Mouse (Mus musculus): ENCODE data around the gene Foxg1. TPM values are rescaled to one million over a fixed set of nuclear protein-coding genes. Genes with fewer than 3 reads are reported as not detected.

The Foxg1 gene
- polyA plus RNA-seq, 1 experiment, result 104 TPM

DNA sequence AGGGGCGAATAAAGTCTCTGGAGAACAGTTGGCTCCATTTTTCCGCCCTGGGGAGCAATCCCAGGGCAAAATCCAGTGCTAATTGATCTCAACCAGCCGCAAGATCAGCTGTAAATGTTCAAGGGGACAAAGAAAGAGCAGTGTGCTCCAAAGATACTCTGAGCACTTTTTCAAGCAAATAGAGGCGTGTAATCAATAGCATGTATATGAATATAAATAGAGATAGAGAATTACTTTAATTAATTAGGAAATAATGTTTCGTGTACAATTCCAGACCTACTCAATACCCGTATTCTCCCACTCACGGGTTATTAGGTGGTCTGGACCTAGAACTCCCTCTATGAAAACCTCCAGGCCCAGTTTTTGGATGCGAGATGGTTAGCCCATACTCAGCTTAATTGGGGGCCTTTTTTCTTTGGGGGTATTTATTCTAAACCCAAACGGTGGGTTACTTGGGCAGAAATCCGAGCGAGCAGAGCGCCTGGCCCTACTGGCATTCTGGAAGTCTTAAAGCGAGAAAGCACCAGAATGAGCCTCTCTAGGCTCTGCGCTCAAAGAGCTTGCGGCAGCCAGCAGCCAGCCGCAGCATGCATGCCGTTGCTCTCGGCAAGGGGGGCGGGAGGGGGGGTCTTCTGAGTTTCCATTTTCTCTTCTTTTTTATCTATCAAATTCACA is 6.0 kb upstream of the Foxg1 start:
- WGBS, result 16% methylated on average over 19 of the region's 19 CpGs
- H3K27ac ChIP-seq (ENCODE audit: insufficient read depth, low read depth, low read length), result peak overlapping the region; percentile 92
- TF ChIP-seq CTCF (IDR thresholded peaks at IDR 0.05; ENCODE audit: insufficient read depth, low read depth, low read length), result no peak
- no peak for TF ChIP-seq POLR2A (IDR thresholded peaks at IDR 0.05; ENCODE audit: insufficient read depth, low read depth, low read length)
- H3K4me3 ChIP-seq (ENCODE audit: insufficient read depth, low read depth, low read length), result peak overlapping the region; percentile 30
- H3K4me1 ChIP-seq (ENCODE audit: control insufficient read depth, insufficient read depth, low read length), result peaks cover 6% of the 10 kb centered on the region; the same call in 1 of the 2 replicates

DNA sequence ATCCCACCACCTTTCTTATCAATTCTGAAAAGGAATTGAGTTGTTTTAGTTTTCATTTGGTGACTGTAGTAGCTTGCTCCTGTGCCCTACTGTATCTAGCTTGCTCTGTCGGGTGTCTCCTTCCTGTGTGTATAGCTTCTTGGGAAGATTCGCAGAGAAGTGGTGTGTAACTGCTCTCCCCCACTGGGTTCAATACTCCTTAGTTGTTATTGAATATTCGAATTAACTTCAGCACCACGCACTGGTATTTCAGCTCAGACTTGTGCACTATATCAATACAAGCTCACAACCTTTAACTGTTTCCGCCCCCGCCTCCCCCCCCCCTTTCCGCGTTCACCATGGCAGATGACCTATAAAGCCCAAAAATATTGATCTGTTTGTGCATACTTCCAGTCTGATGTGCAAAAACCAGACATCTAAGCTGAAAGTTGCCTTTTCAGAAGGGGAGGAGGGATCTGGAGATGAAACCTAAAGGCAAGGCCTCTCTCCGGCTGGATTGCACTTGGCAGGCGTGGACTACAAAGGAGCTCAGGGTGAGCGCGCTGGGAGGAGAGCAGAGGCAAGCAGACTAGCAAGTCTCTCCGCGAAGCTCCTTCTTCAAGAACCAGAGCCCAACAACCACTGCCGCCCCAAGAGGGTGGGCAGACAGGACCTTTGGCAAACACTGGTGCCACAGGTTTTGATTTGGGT is 5.0 kb upstream of the Foxg1 start:
- Histone ChIP-seq H3K4me3 (ENCODE audit: insufficient read depth, low read depth, low read length) (peak overlapping the region; percentile 48), H3K27ac (ENCODE audit: insufficient read depth, low read depth, low read length) (peak overlapping the region; percentile 92), H3K4me1 (ENCODE audit: control insufficient read depth, insufficient read depth, low read length) (peaks cover 6% of the 10 kb centered on the region)
- TF ChIP-seq CTCF (IDR thresholded peaks at IDR 0.05; ENCODE audit: insufficient read depth, low read depth, low read length) (no peak), POLR2A (IDR thresholded peaks at IDR 0.05; ENCODE audit: insufficient read depth, low read depth, low read length) (0 out of 2 replicates have a peak, but pooled peaks have one; percentile 27)
- 3% methylated on average over 15 of the region's 15 CpGs for WGBS

DNA sequence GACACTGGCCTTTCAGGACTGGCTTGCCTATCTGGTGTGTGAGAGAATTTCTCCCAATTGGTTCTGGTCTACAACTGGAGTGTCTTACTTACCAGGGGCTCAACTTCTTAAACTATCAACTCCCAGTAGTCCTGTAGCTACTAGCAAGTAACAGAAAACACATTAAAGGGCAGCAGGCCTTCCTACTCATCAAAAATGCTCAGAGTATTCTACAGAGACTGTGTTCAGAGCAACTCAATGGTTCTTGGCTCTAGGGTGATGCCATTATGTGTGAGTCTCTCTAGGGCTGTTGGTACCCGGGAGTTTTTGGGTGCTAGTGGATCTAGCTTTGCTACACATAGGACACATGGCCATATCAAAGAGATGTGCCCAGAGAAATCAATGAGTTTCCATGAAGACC is 3.5 kb upstream of the Foxg1 start:
- H3K4me1 ChIP-seq (ENCODE audit: control insufficient read depth, insufficient read depth, low read length), result peaks cover 6% of the 10 kb centered on the region
- H3K4me3 ChIP-seq (ENCODE audit: insufficient read depth, low read depth, low read length), result no peak overlapping the region
- WGBS, result 26% methylated on average over 1 of the region's 1 CpGs
- TF ChIP-seq POLR2A (IDR thresholded peaks at IDR 0.05; ENCODE audit: insufficient read depth, low read depth, low read length) (no peak), CTCF (IDR thresholded peaks at IDR 0.05; ENCODE audit: insufficient read depth, low read depth, low read length) (no peak)
- peak overlapping the region; percentile 54 for H3K27ac ChIP-seq (ENCODE audit: insufficient read depth, low read depth, low read length)

GRCm38 (mm10) chr12:49379446-49379845 is 3.0 kb upstream of the Foxg1 start:
- TF ChIP-seq CTCF (IDR thresholded peaks at IDR 0.05; ENCODE audit: insufficient read depth, low read depth, low read length) (no peak), POLR2A (IDR thresholded peaks at IDR 0.05; ENCODE audit: insufficient read depth, low read depth, low read length) (no peak)
- no peak overlapping the region for H3K4me3 ChIP-seq (ENCODE audit: insufficient read depth, low read depth, low read length)
- WGBS, result 32% methylated on average over 11 of the region's 11 CpGs
- H3K4me1 ChIP-seq (ENCODE audit: control insufficient read depth, insufficient read depth, low read length), result peaks cover 4% of the 10 kb centered on the region
- peak overlapping the region; percentile 54; the same call in 1 of the 2 replicates for H3K27ac ChIP-seq (ENCODE audit: insufficient read depth, low read depth, low read length)

- Histone ChIP-seq H3K27ac (ENCODE audit: insufficient read depth, low read depth, low read length) (peak overlapping the region; percentile 54; the same call in 1 of the 2 replicates), H3K4me1 (ENCODE audit: control insufficient read depth, insufficient read depth, low read length) (peaks cover 3% of the 10 kb centered on the region), H3K4me3 (ENCODE audit: insufficient read depth, low read depth, low read length) (peak overlapping the region; percentile 36; the same call in 1 of the 2 replicates)
- TF ChIP-seq POLR2A (IDR thresholded peaks at IDR 0.05; ENCODE audit: insufficient read depth, low read depth, low read length) (no peak), CTCF (IDR thresholded peaks at IDR 0.05; ENCODE audit: insufficient read depth, low read depth, low read length) (no peak)
- 14% methylated on average over 4 of the region's 4 CpGs for WGBS
Measured at GRCm38 (mm10) chr12:49380442-49380841, 2.0 kb upstream of the Foxg1 start.

DNA sequence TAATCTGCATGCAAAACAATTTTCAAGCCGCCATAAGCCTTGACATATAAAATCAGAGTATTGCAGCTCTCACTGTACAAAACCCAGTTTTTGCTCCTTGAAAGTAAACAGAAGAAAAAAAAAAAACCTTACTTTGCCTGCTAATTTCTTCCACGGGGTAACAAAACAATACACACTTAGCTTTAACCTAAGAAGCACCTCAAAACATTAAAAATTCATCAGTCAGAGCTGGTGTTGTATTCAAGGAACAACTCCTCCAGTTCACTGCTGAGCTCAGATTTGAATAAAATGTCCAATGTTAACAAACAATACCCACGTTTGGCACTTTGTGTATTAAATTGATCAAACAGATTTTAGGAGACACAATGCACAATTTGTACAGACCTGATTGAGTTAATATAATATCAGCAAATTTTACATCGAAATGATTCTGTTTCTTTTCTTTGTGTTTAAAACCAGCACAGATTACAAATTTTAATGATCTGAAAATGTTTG is 1.4 kb upstream of the Foxg1 start:
- 12% methylated on average over 4 of the region's 4 CpGs for WGBS
- H3K4me1 ChIP-seq (ENCODE audit: control insufficient read depth, insufficient read depth, low read length), result no peaks in the 10 kb centered on the region; the same call in 1 of the 2 replicates
- 0 out of 2 replicates have a peak overlapping the region, but pooled peaks have one; percentile 45 for H3K27ac ChIP-seq (ENCODE audit: insufficient read depth, low read depth, low read length)
- TF ChIP-seq POLR2A (IDR thresholded peaks at IDR 0.05; ENCODE audit: insufficient read depth, low read depth, low read length) (no peak), CTCF (IDR thresholded peaks at IDR 0.05; ENCODE audit: insufficient read depth, low read depth, low read length) (no peak)
- no peak overlapping the region for H3K4me3 ChIP-seq (ENCODE audit: insufficient read depth, low read depth, low read length)

- H3K27ac ChIP-seq (ENCODE audit: insufficient read depth, low read depth, low read length), result peak overlapping the region; percentile 94
- TF ChIP-seq POLR2A (IDR thresholded peaks at IDR 0.05; ENCODE audit: insufficient read depth, low read depth, low read length), result no peak
- TF ChIP-seq CTCF (IDR thresholded peaks at IDR 0.05; ENCODE audit: insufficient read depth, low read depth, low read length), result no peak
- no peaks in the 10 kb centered on the region; the same call in 1 of the 2 replicates for H3K4me1 ChIP-seq (ENCODE audit: control insufficient read depth, insufficient read depth, low read length)
- WGBS, result 7% methylated on average over 19 of the region's 19 CpGs
- peak overlapping the region; percentile 48 for H3K4me3 ChIP-seq (ENCODE audit: insufficient read depth, low read depth, low read length)
Measured at GRCm38 (mm10) chr12:49381721-49382365, 617 bp upstream of the Foxg1 start.

DNA sequence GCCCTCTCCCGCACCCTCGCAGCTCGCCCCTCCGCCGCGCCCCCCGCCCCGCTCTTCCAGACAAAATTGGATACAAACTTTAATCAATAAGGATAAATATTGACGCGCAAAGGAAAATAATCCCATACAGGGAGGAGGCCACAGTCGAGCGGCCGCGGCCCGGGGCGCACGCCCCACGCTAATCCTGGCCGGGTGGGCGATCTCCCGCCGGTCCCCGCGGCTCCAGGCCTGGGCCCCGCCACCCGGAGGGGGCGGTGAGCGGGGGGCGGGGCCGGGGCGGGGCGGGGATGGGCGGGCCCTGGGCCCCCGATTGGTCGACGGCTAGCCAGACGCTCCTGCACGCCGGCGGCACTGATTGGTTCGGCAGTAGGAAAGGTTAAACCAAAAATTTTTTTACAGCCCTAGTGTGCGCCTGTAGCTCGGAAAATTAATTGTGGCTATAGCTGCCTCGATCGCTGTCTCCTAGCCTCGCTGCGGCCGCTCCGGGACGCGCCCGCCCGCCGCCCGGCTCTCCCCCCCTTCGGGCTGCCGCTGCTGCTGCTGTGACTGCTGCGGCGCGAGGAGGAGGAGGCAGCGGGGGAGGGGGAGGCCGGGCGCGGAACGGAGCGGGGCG is 1.2 kb downstream of the Foxg1 start:
- Histone ChIP-seq H3K4me3 (ENCODE audit: insufficient read depth, low read depth, low read length) (peak overlapping the region; percentile 86), H3K27ac (ENCODE audit: insufficient read depth, low read depth, low read length) (peak overlapping the region; percentile 94), H3K4me1 (ENCODE audit: control insufficient read depth, insufficient read depth, low read length) (no peaks in the 10 kb centered on the region; the same call in 1 of the 2 replicates)
- WGBS, result under 1% methylated on average over 50 of the region's 67 CpGs
- peak; percentile 94 for TF ChIP-seq POLR2A (IDR thresholded peaks at IDR 0.05; ENCODE audit: insufficient read depth, low read depth, low read length)
- TF ChIP-seq CTCF (IDR thresholded peaks at IDR 0.05; ENCODE audit: insufficient read depth, low read depth, low read length), result no peak

Data from olfactory bulb, adult 2 months (tissue).